Mouse (Mus musculus): ENCODE data around the gene Ccp110.

Gene Ccp110

GRCm38 (mm10) chr7:118766834-118767224 is 54.5 kb downstream of the Ccp110 start:
- no peak for DNase-seq (ENCODE audit: low read depth in 2 of 2, low spot score in 2 of 2)

GRCm38 (mm10) chr7:118769208-118769607 is 56.9 kb downstream of the Ccp110 start:
- no peak for DNase-seq (ENCODE audit: low read depth in 2 of 2, low spot score in 2 of 2)

GRCm38 (mm10) chr7:118769655-118770054 is 57.3 kb downstream of the Ccp110 start:
- DNase-seq (ENCODE audit: low read depth in 2 of 2, low spot score in 2 of 2): no peak

- no peak for DNase-seq (ENCODE audit: low read depth in 2 of 2, low spot score in 2 of 2)
Observed at GRCm38 (mm10) chr7:118773027-118773426, 60.7 kb downstream of the Ccp110 start.

- DNase-seq (ENCODE audit: low read depth in 2 of 2, low spot score in 2 of 2): no peak
Observed at GRCm38 (mm10) chr7:118775991-118776390, 63.6 kb downstream of the Ccp110 start.

- no peak for DNase-seq (ENCODE audit: low read depth in 2 of 2, low spot score in 2 of 2)
Observed at GRCm38 (mm10) chr7:118776491-118776890, 64.1 kb downstream of the Ccp110 start.

GRCm38 (mm10) chr7:118777598-118778394 is 65.4 kb downstream of the Ccp110 start:
- DNase-seq (ENCODE audit: low read depth in 2 of 2, low spot score in 2 of 2): no peak

- DNase-seq (ENCODE audit: low read depth in 2 of 2, low spot score in 2 of 2): no peak
Observed at GRCm38 (mm10) chr7:118778561-118778960, 66.2 kb downstream of the Ccp110 start.

- DNase-seq (ENCODE audit: low read depth in 2 of 2, low spot score in 2 of 2): no peak
Observed at GRCm38 (mm10) chr7:118783305-118784001, 71.1 kb downstream of the Ccp110 start.

GRCm38 (mm10) chr7:118786091-118786490 is 73.7 kb downstream of the Ccp110 start:
- no peak for DNase-seq (ENCODE audit: low read depth in 2 of 2, low spot score in 2 of 2)
